Mouse (Mus musculus): ENCODE measurements around the gene Arg2.

- TF ChIP-seq CTCF (IDR thresholded peaks at IDR 0.05; ENCODE audit: borderline replicate concordance, extremely low read depth, insufficient read depth, insufficient read length) (no peak), POLR2A (IDR thresholded peaks at IDR 0.05; ENCODE audit: borderline replicate concordance, extremely low read depth, insufficient read depth, insufficient read length, poor library complexity, severe bottlenecking) (no peak)
Observed at GRCm38 (mm10) chr12:79171269-79171995, 40.9 kb downstream of the Arg2 start.

Measured in brain, embryonic 14.5 days (tissue).